Mouse (Mus musculus) lung, adult 2 months (tissue): ENCODE data around the gene Procr.

Source experiments
- CTCF ChIP-seq: fragments of 200-500 bp; IDR thresholded peaks from 2 replicates; pipeline ENCODE4 v1.5.1; 2011; ENCODE audit warnings: mild to moderate bottlenecking, low read length, control low read depth; ENCODE audit not compliant: insufficient read depth
- POLR2A ChIP-seq: fragments of 200-500 bp; IDR thresholded peaks from 2 replicates; pipeline ENCODE4 v1.6.1; 2011; ENCODE audit warnings: low read depth, mild to moderate bottlenecking, control low read depth, low read length, borderline replicate concordance; ENCODE audit errors: extremely low read depth

GRCm38 (mm10) chr2:155749394-155749793, 1.5 kb upstream of the Procr start:
- TF ChIP-seq CTCF: no peak
- no peak for TF ChIP-seq POLR2A
